Mouse (Mus musculus): ENCODE measurements around the gene Zbtb25.

The Zbtb25 gene

GRCm38 (mm10) chr12:76369206-76369977 is at the start of gene Zbtb25:
Gene Zbtb25 (minus strand): TSS chr12:76369602.
- DNase-seq (ENCODE audit: low read depth, low spot score): peak; percentile 92

GRCm38 (mm10) chr12:76418346-76418745 is 48.9 kb upstream of the Zbtb25 start:
- no peak for DNase-seq (ENCODE audit: low read depth, low spot score)

- DNase-seq (ENCODE audit: low read depth, low spot score): peak; percentile 44
These were observed 48.0 kb upstream of the Zbtb25 start, which contains the start of gene Ppp1r36 for GRCm38 (mm10) chr12:76417433-76417854. Gene Ppp1r36 (plus strand): TSS chr12:76417538.

GRCm38 (mm10) chr12:76415383-76416010 is 46.1 kb upstream of the Zbtb25 start:
- no peak for DNase-seq (ENCODE audit: low read depth, low spot score)

- no peak for DNase-seq (ENCODE audit: low read depth, low spot score)
These were observed 39.8 kb upstream of the Zbtb25 start for GRCm38 (mm10) chr12:76409166-76409565.

- no peak for DNase-seq (ENCODE audit: low read depth, low spot score)
These were observed 37.8 kb upstream of the Zbtb25 start for GRCm38 (mm10) chr12:76407184-76407583.

- peak; percentile 27 for DNase-seq (ENCODE audit: low read depth, low spot score)
These were observed 36.6 kb upstream of the Zbtb25 start for GRCm38 (mm10) chr12:76405971-76406370.

- DNase-seq (ENCODE audit: low read depth, low spot score): peak; percentile 22
These were observed 36.0 kb upstream of the Zbtb25 start for GRCm38 (mm10) chr12:76405183-76405970.

- no peak for DNase-seq (ENCODE audit: low read depth, low spot score)
These were observed 35.4 kb upstream of the Zbtb25 start for GRCm38 (mm10) chr12:76404836-76405182.

- DNase-seq (ENCODE audit: low read depth, low spot score): peak; percentile 99
These were observed 34.6 kb upstream of the Zbtb25 start, which contains the start of gene Hspa2 for GRCm38 (mm10) chr12:76403886-76404537. Gene Hspa2 (plus strand): TSS chr12:76404176.

- DNase-seq (ENCODE audit: low read depth, low spot score): no peak
These were observed 33.8 kb upstream of the Zbtb25 start for GRCm38 (mm10) chr12:76402991-76403885.

GRCm38 (mm10) chr12:76401674-76402073 is 32.3 kb upstream of the Zbtb25 start:
- DNase-seq (ENCODE audit: low read depth, low spot score): no peak

GRCm38 (mm10) chr12:76397281-76397680 is 27.9 kb upstream of the Zbtb25 start:
- DNase-seq (ENCODE audit: low read depth, low spot score): no peak

GRCm38 (mm10) chr12:76392979-76393378 is 23.6 kb upstream of the Zbtb25 start:
- DNase-seq (ENCODE audit: low read depth, low spot score): no peak

GRCm38 (mm10) chr12:76391595-76392271 is 22.3 kb upstream of the Zbtb25 start:
- DNase-seq (ENCODE audit: low read depth, low spot score): no peak

GRCm38 (mm10) chr12:76388794-76389193 is 19.4 kb upstream of the Zbtb25 start:
- DNase-seq (ENCODE audit: low read depth, low spot score): no peak

GRCm38 (mm10) chr12:76385342-76385741 is 15.9 kb upstream of the Zbtb25 start:
- no peak for DNase-seq (ENCODE audit: low read depth, low spot score)

GRCm38 (mm10) chr12:76380151-76380550 is 10.7 kb upstream of the Zbtb25 start:
- no peak for DNase-seq (ENCODE audit: low read depth, low spot score)

- DNase-seq (ENCODE audit: low read depth, low spot score): no peak
These were observed 9.2 kb upstream of the Zbtb25 start for GRCm38 (mm10) chr12:76378556-76378955.

GRCm38 (mm10) chr12:76377726-76378125 is 8.3 kb upstream of the Zbtb25 start:
- no peak for DNase-seq (ENCODE audit: low read depth, low spot score)
